Comparison of ENCODE assay signal across 36 mouse cellular contexts in genomic region chr12:74855666-74856065, GRCm38 (mm10).
DNase-seq lines count a peak whose midpoint lies in the region; ATAC-seq and TF ChIP-seq lines count a peak whose summit lies in the region.
"Had no signal": no experiment of that assay in that cellular context is flagged by ENCODE, and none has a peak within 500 bp of the region (broad histone marks: within the 10 kb centered on the region; RNA-seq: fewer than 3 reads in every experiment).

No protein-coding gene starts in this region.

- H3K9me3 ChIP-seq in forebrain, embryonic 15.5 days, result no peaks in the 10 kb centered on the region
- no peaks in the 10 kb centered on the region for H3K9me3 ChIP-seq in forebrain, embryonic 10.5 days
- H3K9me3 ChIP-seq in midbrain, postnatal 0 days (ENCODE audit: low read length), result no peaks in the 10 kb centered on the region
- no peaks in the 10 kb centered on the region for H3K9me3 ChIP-seq in midbrain, embryonic 14.5 days (ENCODE audit: control insufficient read depth, low read length)
- H3K9me3 ChIP-seq: embryonic facial prominence, embryonic 12.5 days; G1E; limb, embryonic 10.5 days; limb, embryonic 15.5 days; midbrain, embryonic 10.5 days; neural tube, embryonic 12.5 days had no signal

- no peak for TF ChIP-seq EP300 in heart, adult 2 months (IDR thresholded peaks at IDR 0.05; ENCODE audit: insufficient read depth, low read depth, low read length)

- H3K9ac ChIP-seq in forebrain, embryonic 15.5 days (replicated peaks), result no peak overlapping the region
- no peak overlapping the region for H3K9ac ChIP-seq in midbrain, postnatal 0 days (replicated peaks; ENCODE audit: low read length, poor library complexity, severe bottlenecking)
- no peak overlapping the region for H3K9ac ChIP-seq in midbrain, embryonic 14.5 days (replicated peaks; ENCODE audit: low read length)
- no peak overlapping the region for H3K9ac ChIP-seq in heart, adult 2 months (ENCODE audit: low read depth, low read length)
- H3K9ac ChIP-seq: embryonic facial prominence, embryonic 12.5 days; hindbrain, embryonic 14.5 days; limb, embryonic 15.5 days; liver, embryonic 14.5 days; neural tube, embryonic 12.5 days had no signal

- no peak for TF ChIP-seq CTCF in midbrain, postnatal 0 days (IDR thresholded peaks at IDR 0.05)
- TF ChIP-seq CTCF in heart, adult 2 months (IDR thresholded peaks at IDR 0.05), result no peak

- no peaks in the 10 kb centered on the region for H3K27me3 ChIP-seq in forebrain, embryonic 15.5 days
- no peaks in the 10 kb centered on the region for H3K27me3 ChIP-seq in forebrain, embryonic 10.5 days (ENCODE audit: poor library complexity, severe bottlenecking)
- no peaks in the 10 kb centered on the region for H3K27me3 ChIP-seq in midbrain, postnatal 0 days (ENCODE audit: insufficient read depth, low read length)
- H3K27me3 ChIP-seq in midbrain, embryonic 14.5 days (ENCODE audit: control insufficient read depth, insufficient read depth, low read length), result no peaks in the 10 kb centered on the region
- no peaks in the 10 kb centered on the region for H3K27me3 ChIP-seq in heart, adult 2 months (ENCODE audit: control insufficient read depth, insufficient read depth, low read length)
- H3K27me3 ChIP-seq: embryonic facial prominence, embryonic 12.5 days; limb, embryonic 15.5 days; neural tube, embryonic 12.5 days had no signal

- peak; percentile 51; the same call in 1 of the 2 replicates for ATAC-seq in forebrain, embryonic 15.5 days (replicated peaks)
- no peak for ATAC-seq in midbrain, postnatal 0 days (ENCODE audit: low FRiP score)
- no peak for ATAC-seq in midbrain, embryonic 14.5 days (ENCODE audit: low FRiP score, low TSS enrichment)
- ATAC-seq: inflammation-experienced regulatory T-cells, adult 6 months; midbrain, embryonic 16.5 days had no signal

- no peaks in the 10 kb centered on the region for H3K36me3 ChIP-seq in forebrain, embryonic 15.5 days
- H3K36me3 ChIP-seq in forebrain, embryonic 10.5 days (replicated peaks), result no peaks in the 10 kb centered on the region
- no peaks in the 10 kb centered on the region for H3K36me3 ChIP-seq in midbrain, postnatal 0 days (ENCODE audit: insufficient read depth, low read length)
- no peaks in the 10 kb centered on the region for H3K36me3 ChIP-seq in midbrain, embryonic 14.5 days (ENCODE audit: control insufficient read depth, insufficient read depth, low read length)
- H3K36me3 ChIP-seq in heart, adult 2 months (ENCODE audit: control insufficient read depth, insufficient read depth, low read length), result no peaks in the 10 kb centered on the region
- H3K36me3 ChIP-seq: embryonic facial prominence, embryonic 12.5 days; G1E; limb, embryonic 10.5 days; limb, embryonic 15.5 days; midbrain, embryonic 10.5 days; neural tube, embryonic 12.5 days had no signal

- no peak overlapping the region for H3K27ac ChIP-seq in forebrain, embryonic 15.5 days (replicated peaks)
- no peak overlapping the region for H3K27ac ChIP-seq in forebrain, embryonic 10.5 days
- H3K27ac ChIP-seq in midbrain, postnatal 0 days (ENCODE audit: low read depth, low read length), result no peak overlapping the region
- no peak overlapping the region for H3K27ac ChIP-seq in midbrain, embryonic 14.5 days (replicated peaks; ENCODE audit: low read depth, low read length)
- H3K27ac ChIP-seq in heart, adult 2 months, result no peak overlapping the region
- H3K27ac ChIP-seq: embryonic facial prominence, embryonic 12.5 days; hindbrain, embryonic 14.5 days; layer of hippocampus, adult 2 months; limb, embryonic 10.5 days; limb, embryonic 15.5 days; liver, embryonic 14.5 days; midbrain, embryonic 10.5 days; neural tube, embryonic 12.5 days; stomach, postnatal 0 days had no signal

- H3K4me3 ChIP-seq in forebrain, embryonic 15.5 days, result no peak overlapping the region
- no peak overlapping the region for H3K4me3 ChIP-seq in forebrain, embryonic 10.5 days
- no peak overlapping the region for H3K4me3 ChIP-seq in midbrain, postnatal 0 days (ENCODE audit: low read depth, low read length)
- no peak overlapping the region for H3K4me3 ChIP-seq in midbrain, embryonic 14.5 days (replicated peaks; ENCODE audit: low read depth, low read length)
- H3K4me3 ChIP-seq in heart, adult 2 months, result no peak overlapping the region
- H3K4me3 ChIP-seq: embryonic facial prominence, embryonic 12.5 days; erythroblast, embryonic 14.5 days; layer of hippocampus, adult 2 months; limb, embryonic 10.5 days; limb, embryonic 15.5 days; midbrain, embryonic 10.5 days; myocyte; neural tube, embryonic 12.5 days had no signal

- intact Hi-C loops in heart, adult 2 months (cut with DNase I), result no loop called here

- WGBS in forebrain, embryonic 15.5 days, result 47% methylated on average over 2 of the region's 2 CpGs
- 74% methylated on average over 2 of the region's 2 CpGs for WGBS in forebrain, embryonic 10.5 days
- WGBS in midbrain, postnatal 0 days, result 73% methylated on average over 2 of the region's 2 CpGs
- whole genome bisulfite sequencing in midbrain, embryonic 14.5 days, result 76% methylated on average over 2 of the region's 2 CpGs
- WGBS in heart, adult 2 months, result 77% methylated on average over 2 of the region's 2 CpGs

- TF ChIP-seq POLR2A in heart, adult 2 months (IDR thresholded peaks at IDR 0.05; ENCODE audit: insufficient read depth, low read depth, low read length), result no peak

- H3K4me2 ChIP-seq in forebrain, embryonic 15.5 days (replicated peaks), result no peak overlapping the region
- no peak overlapping the region for H3K4me2 ChIP-seq in midbrain, postnatal 0 days (ENCODE audit: low read depth, low read length, poor library complexity, severe bottlenecking)
- H3K4me2 ChIP-seq in midbrain, embryonic 14.5 days (ENCODE audit: low read length), result no peak overlapping the region
- H3K4me2 ChIP-seq: embryonic facial prominence, embryonic 12.5 days; heart, embryonic 11.5 days; hindbrain, embryonic 14.5 days; limb, embryonic 15.5 days; neural tube, embryonic 12.5 days had no signal

- H3K79me2 ChIP-seq in heart, adult 2 months (replicated peaks; ENCODE audit: control insufficient read depth, insufficient read depth, low read length), result no peaks in the 10 kb centered on the region

- 0 out of 2 replicates have a peak, but pooled peaks cover 3% of the 10 kb centered on the region for H3K4me1 ChIP-seq in forebrain, embryonic 15.5 days
- H3K4me1 ChIP-seq in forebrain, embryonic 10.5 days, result peaks cover 10% of the 10 kb centered on the region
- no peaks in the 10 kb centered on the region for H3K4me1 ChIP-seq in midbrain, postnatal 0 days (ENCODE audit: insufficient read depth, low read length)
- H3K4me1 ChIP-seq in midbrain, embryonic 14.5 days (ENCODE audit: control insufficient read depth, insufficient read depth, low read length), result no peaks in the 10 kb centered on the region
- H3K4me1 ChIP-seq in heart, adult 2 months (ENCODE audit: control insufficient read depth, insufficient read depth, low read length), result no peaks in the 10 kb centered on the region
- H3K4me1 ChIP-seq: embryonic facial prominence, embryonic 12.5 days; limb, embryonic 10.5 days; limb, embryonic 15.5 days; neural tube, embryonic 12.5 days had no signal

- DNase-seq in cerebellum, postnatal 10 days, result peak; percentile 45 to 62
- DNase-seq in cerebellum, adult 11-12 months, result no peak
- no peak for DNase-seq in forebrain, embryonic 10.5 days (ENCODE audit: extremely low spot score, low spot score)
- DNase-seq in midbrain, postnatal 0 days (ENCODE audit: low spot score), result peak; percentile 50
- no peak for DNase-seq in midbrain, embryonic 14.5 days
- no peak for DNase-seq in kidney, postnatal 10 days
- no peak for DNase-seq in heart, adult 2 months
- DNase-seq: adrenal gland, postnatal 14 days; cerebellum, adult 18-20 months; cerebellum, postnatal 36 days; gastrocnemius, postnatal 14 days; heart, postnatal 36 days; kidney, adult 11 months; kidney, postnatal 25 days; lung, adult 2 months; lung, postnatal 14 days; right cerebral cortex, adult 18-20 months; right cerebral cortex, postnatal 4 days; thymus, adult 18-20 months; thymus, postnatal 25 days had no signal

Comparison
In these comparisons a context has a peak if more than half of its experiments do, and no peak if none do; other contexts are left out.
1. DNase-seq: peak in cerebellum, postnatal 10 days (2 of 2) and midbrain, postnatal 0 days (single experiment); none in cerebellum, adult 11-12 months (single experiment), forebrain, embryonic 10.5 days (single experiment), midbrain, embryonic 14.5 days (single experiment), kidney, postnatal 10 days (single experiment) and heart, adult 2 months (0 of 2).